Mouse (Mus musculus): ENCODE results near the gene Zfp968. TPM values are rescaled to one million over a fixed set of nuclear protein-coding genes. Genes with fewer than 3 reads are reported as not detected.
"Not testable (repeated sequence)": the region's sequence is repeated elsewhere in the genome, so short reads cannot be mapped to it uniquely, and the experiment has no call there.

Gene Zfp968
- 1 to 10 TPM; 2.5 to 3.8 TPM for total RNA-seq (2021)
- long read RNA-seq, experiment 1: 0 reads
- long read RNA-seq, experiment 2: 0 reads

DNA sequence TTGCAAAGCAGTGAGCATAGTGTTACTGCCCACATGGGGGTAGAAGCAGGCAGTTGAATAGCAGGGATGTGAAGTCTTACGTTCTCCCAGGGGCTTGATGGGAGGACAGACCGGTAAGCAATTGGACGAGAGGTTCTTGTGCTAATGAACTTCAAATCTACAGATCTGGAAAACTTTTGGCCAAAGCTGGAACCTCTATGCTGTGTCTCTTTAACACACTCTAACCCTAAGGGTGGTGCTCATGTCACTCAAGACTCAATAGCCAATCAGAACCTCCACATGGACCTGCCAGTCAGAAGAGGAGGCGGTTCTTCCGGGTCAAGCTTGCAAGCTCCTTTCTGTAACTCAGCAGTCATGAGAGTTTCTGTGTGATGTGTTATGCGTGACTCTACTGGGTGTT lies at the start of gene Zfp968:
Gene Zfp968, plus strand, starts transcription at position 301 of the 400 bp plus-strand sequence.
- DNase-seq: not testable (repeated sequence)

DNA sequence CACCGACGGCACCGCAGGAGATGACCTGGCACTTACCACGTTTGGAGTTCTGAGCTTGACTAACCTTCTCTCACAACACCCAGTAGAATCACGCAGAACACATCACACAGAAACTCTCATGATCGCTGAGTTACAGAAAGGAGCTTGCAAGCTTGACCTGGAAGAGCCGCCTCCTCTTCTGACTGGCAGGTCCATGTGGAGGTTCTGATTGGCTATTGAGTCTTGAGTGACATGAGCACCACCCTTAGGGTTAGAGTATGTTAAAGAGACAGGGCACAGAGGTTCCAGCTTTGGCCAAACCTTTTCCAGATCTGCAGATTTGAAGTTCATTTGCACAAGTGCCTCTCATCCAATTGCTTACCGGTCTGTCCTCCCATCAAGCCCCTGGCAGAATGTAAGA lies 34.1 kb upstream of the Zfp968 start, which contains the start of gene Gm4631:
Gene Gm4631, minus strand, starts transcription at position 101 of the 400 bp plus-strand sequence.
- DNase-seq: not testable (repeated sequence)

Other genes starting within 250 kb of the Zfp968 start
- gene Gm14399, start 230.4 kb upstream of the Zfp968 start, total RNA-seq (2021): 1 to 10 TPM; 5.8 to 8.7 TPM
- 1 to 10 TPM in 1 of 2 experiments, under 1 TPM in 1; 0.94 to 1.1 TPM for gene Gm14443, start 196.6 kb upstream of the Zfp968 start, total RNA-seq (2021)
- 10 to 100 TPM; 26.3 to 40.4 TPM for gene Gm14391, start 165.5 kb upstream of the Zfp968 start, total RNA-seq (2021)
- 1 to 10 TPM in 1 of 2 experiments, not detected in 1; 4.8 TPM for gene Gm14440, start 97.3 kb upstream of the Zfp968 start, total RNA-seq (2021)
- 10 to 100 TPM; 17.0 to 21.5 TPM for gene Gm4631, start 34.2 kb upstream of the Zfp968 start, total RNA-seq (2021)
- gene Gm4724, start 63.4 kb downstream of the Zfp968 start, total RNA-seq (2021): 1 to 10 TPM; 1.3 to 4.7 TPM
- gene Zfp965, start 97.5 kb downstream of the Zfp968 start, total RNA-seq (2021): 1 to 10 TPM; 3.9 to 5.0 TPM

Data from gastrocnemius, postnatal 10 days (tissue).